Mouse (Mus musculus): ENCODE data around the gene Eef1akmt1.

GRCm38 (mm10) chr14:57565626-57566025, 5.8 kb downstream of the Eef1akmt1 start:
- TF ChIP-seq CTCF (conservative IDR thresholded peaks at IDR 0.05; ENCODE audit: low read length) (no peak), NANOG (IDR thresholded peaks at IDR 0.05; ENCODE audit: borderline replicate concordance, low read length) (no peak), POU5F1 (IDR thresholded peaks at IDR 0.05; ENCODE audit: borderline replicate concordance, low read length) (no peak)

Measured in E14TG2a.4 (cell line).